Mouse (Mus musculus) midbrain, embryonic 11.5 days (tissue): ENCODE measurements around the gene Med23. TPM values are rescaled to one million over a fixed set of nuclear protein-coding genes. Genes with fewer than 3 reads are reported as not detected.

Source experiments
- microRNA-seq: library from miRNA; unstranded; fragments of <30 nt; microRNA quantifications from one replicate; pipeline ENCODE4, GENCODE M21; 2017
- polyA plus RNA-seq: library from polyadenylated mRNA; unstranded; fragments of >200 nt; fragmentation: Nextera tagmentation; extraction: Ambion mirVana; gene quantifications from 2 replicates; pipeline ENCODE4 v1.2.1, GENCODE M21; 2014

The Med23 gene
- polyA plus RNA-seq, 1 experiment from 2014 or later = 31.2 TPM

Small RNA genes lying within 50 kb of the gene (microRNA-seq; reads per million reads assigned to microRNA genes)
- gene Mir6905 = not detected

Other genes with a start within 250 kb of the Med23 start
- 1.2 and 1.4 TPM in 2 replicates for gene Enpp1, start 157.8 kb upstream of the Med23 start, polyA plus RNA-seq
- gene Enpp3, start 27.2 kb upstream of the Med23 start, polyA plus RNA-seq = 8.1 and 8.9 TPM in 2 replicates
- 1.9 and 2.0 TPM in 2 replicates for gene Arg1, start 57.5 kb downstream of the Med23 start, polyA plus RNA-seq